ENCODE assay signal across 8 mouse cellular contexts in genomic region chr8:70766571-70767440, GRCm38 (mm10). TPM values are rescaled to one million over a fixed set of nuclear protein-coding genes. Genes with fewer than 3 reads are reported as not detected.
DNase-seq lines count a peak whose midpoint lies in the region; ATAC-seq and TF ChIP-seq lines count a peak whose summit lies in the region.

No protein-coding gene starts in this region.

- H3K9ac ChIP-seq in heart, embryonic 15.5 days: peak overlapping the region; percentile 65

- DNase-seq in CD4-positive helper T cell, adult 2 months (ENCODE audit: low read depth, low spot score): peak; percentile 60
- peak; percentile 71 for DNase-seq in adrenal gland, postnatal 25 days
- peak; percentile 91 for DNase-seq in kidney, postnatal 14 days
- peak; percentile 67 for DNase-seq in splenic B cell, adult 2 months (ENCODE audit: low read depth, low spot score)
- DNase-seq in left cerebral cortex, postnatal 4 days: no peak

- H3K9me3 ChIP-seq in heart, embryonic 15.5 days (replicated peaks): no peaks in the 10 kb centered on the region

- 10% methylated on average over 21 of the region's 21 CpGs for WGBS in heart, embryonic 15.5 days

- H3K36me3 ChIP-seq in heart, embryonic 15.5 days: peaks cover 30% of the 10 kb centered on the region
- peaks cover 14% of the 10 kb centered on the region for H3K36me3 ChIP-seq in splenic B cell, adult 2 months (ENCODE audit: control insufficient read depth, insufficient read depth, low read length, poor library complexity, severe bottlenecking)

- TF ChIP-seq POLR2A in embryonic fibroblast, embryonic 13.5 days (IDR thresholded peaks at IDR 0.05; ENCODE audit: low read depth, low read length): peak; percentile 96

- intact Hi-C loops in left cerebral cortex, postnatal 4 days (cut with DNase I): no loop called here

- no peak for TF ChIP-seq CTCF in embryonic fibroblast, embryonic 13.5 days (IDR thresholded peaks at IDR 0.05; ENCODE audit: borderline replicate concordance, insufficient read depth, low read length)

- peak overlapping the region; percentile 29 for H3K27ac ChIP-seq in embryonic fibroblast, embryonic 13.5 days (ENCODE audit: insufficient read depth, low read length)
- peak overlapping the region; percentile 45; the same call in 1 of the 2 replicates for H3K27ac ChIP-seq in heart, embryonic 15.5 days

- peak overlapping the region; percentile 92 for H3K4me2 ChIP-seq in heart, embryonic 15.5 days

- peak; percentile 37 for ATAC-seq in heart, embryonic 15.5 days (replicated peaks; ENCODE audit: insufficient number of reproducible peaks, insufficient read depth, low FRiP score, low read depth)
- ATAC-seq in megakaryocyte, adult 5-6 weeks (ENCODE audit: poor library complexity, severe bottlenecking): peak; percentile 24

- H3K27me3 ChIP-seq in heart, embryonic 15.5 days: no peaks in the 10 kb centered on the region
- H3K27me3 ChIP-seq in splenic B cell, adult 2 months (ENCODE audit: control insufficient read depth, insufficient read depth, low read length, poor library complexity, severe bottlenecking): no peaks in the 10 kb centered on the region

- peaks cover 2% of the 10 kb centered on the region; the same call in 1 of the 2 replicates for H3K4me1 ChIP-seq in embryonic fibroblast, embryonic 13.5 days (ENCODE audit: control insufficient read depth, insufficient read depth, low read length)
- peaks cover 24% of the 10 kb centered on the region for H3K4me1 ChIP-seq in heart, embryonic 15.5 days (replicated peaks)

- H3K4me3 ChIP-seq in embryonic fibroblast, embryonic 13.5 days (ENCODE audit: insufficient read depth, low read length): peak overlapping the region; percentile 53
- H3K4me3 ChIP-seq in heart, embryonic 15.5 days: peak overlapping the region; percentile 52

RNA-seq across cellular contexts. Expression of gene Mpv17l2, which starts 6.1 kb away (rescaled TPM):
- total RNA-seq in adrenal gland, postnatal 25 days (2021): 127 and 143 TPM in 2 replicates
- polyA plus RNA-seq in embryonic fibroblast, embryonic 13.5 days (2011; ENCODE audit: insufficient read length, low read depth, missing spikeins): 29.1 and 32.6 TPM in 2 replicates
- polyA plus RNA-seq in heart, embryonic 15.5 days (2015; fragmentation: Nextera tagmentation; extraction: Ambion mirVana): 43.0 and 45.2 TPM in 2 replicates
- 34.4 and 44.7 TPM in 2 replicates for total RNA-seq in megakaryocyte, adult 5-6 weeks (2015)
- total RNA-seq in megakaryocyte, adult 5-6 weeks (2017): 8.4 and 15.9 TPM in 2 replicates
- total RNA-seq in left cerebral cortex, postnatal 4 days (2021): 10 to 100 TPM; 31.7 to 32.6 TPM

RNA-seq across cellular contexts. Expression of gene Pik3r2, which starts 9.7 kb away (rescaled TPM):
- total RNA-seq in adrenal gland, postnatal 25 days (2021): 50.2 and 62.1 TPM in 2 replicates
- polyA plus RNA-seq in embryonic fibroblast, embryonic 13.5 days (2011; ENCODE audit: insufficient read length, low read depth, missing spikeins): 42.8 and 43.5 TPM in 2 replicates
- 28.0 and 45.8 TPM in 2 replicates for polyA plus RNA-seq in heart, embryonic 15.5 days (2015; fragmentation: Nextera tagmentation; extraction: Ambion mirVana)
- total RNA-seq in megakaryocyte, adult 5-6 weeks (2015): 4.6 and 5.0 TPM in 2 replicates
- 14.7 and 14.9 TPM in 2 replicates for total RNA-seq in megakaryocyte, adult 5-6 weeks (2017)
- 100 to 1,000 TPM; 187 to 198 TPM for total RNA-seq in left cerebral cortex, postnatal 4 days (2021)

RNA-seq across cellular contexts. Expression of gene Rab3a, which starts 12.3 kb away (rescaled TPM):
- total RNA-seq in adrenal gland, postnatal 25 days (2021): 65.2 and 89.6 TPM in 2 replicates
- polyA plus RNA-seq in embryonic fibroblast, embryonic 13.5 days (2011; ENCODE audit: insufficient read length, low read depth, missing spikeins): 8.6 and 10.2 TPM in 2 replicates
- 21.0 and 25.5 TPM in 2 replicates for polyA plus RNA-seq in heart, embryonic 15.5 days (2015; fragmentation: Nextera tagmentation; extraction: Ambion mirVana)
- 3.3 and 5.8 TPM in 2 replicates for total RNA-seq in megakaryocyte, adult 5-6 weeks (2015)
- total RNA-seq in megakaryocyte, adult 5-6 weeks (2017): 2.1 and 5.1 TPM in 2 replicates
- 100 to 1,000 TPM; 414 to 476 TPM for total RNA-seq in left cerebral cortex, postnatal 4 days (2021)

RNA-seq across cellular contexts. Expression of gene Mast3, which starts 38.0 kb away (rescaled TPM):
- total RNA-seq in adrenal gland, postnatal 25 days (2021): 26.9 and 27.4 TPM in 2 replicates
- polyA plus RNA-seq in embryonic fibroblast, embryonic 13.5 days (2011; ENCODE audit: insufficient read length, low read depth, missing spikeins): 12.6 and 13.1 TPM in 2 replicates
- 5.0 and 11.1 TPM in 2 replicates for polyA plus RNA-seq in heart, embryonic 15.5 days (2015; fragmentation: Nextera tagmentation; extraction: Ambion mirVana)
- total RNA-seq in megakaryocyte, adult 5-6 weeks (2015): 56.2 and 65.4 TPM in 2 replicates
- total RNA-seq in megakaryocyte, adult 5-6 weeks (2017): 14.4 and 24.6 TPM in 2 replicates
- 10 to 100 TPM; 78.2 to 86.3 TPM for total RNA-seq in left cerebral cortex, postnatal 4 days (2021)

RNA-seq across cellular contexts. Expression of gene Il12rb1, which starts 41.4 kb away (rescaled TPM):
- total RNA-seq in adrenal gland, postnatal 25 days (2021): not detected in 2 replicates
- 1.1 TPM in 1 of 2 replicates, not detected in the other for polyA plus RNA-seq in embryonic fibroblast, embryonic 13.5 days (2011; ENCODE audit: insufficient read length, low read depth, missing spikeins)
- polyA plus RNA-seq in heart, embryonic 15.5 days (2015; fragmentation: Nextera tagmentation; extraction: Ambion mirVana): 0.15 and 0.53 TPM in 2 replicates
- 0.80 and 1.5 TPM in 2 replicates for total RNA-seq in megakaryocyte, adult 5-6 weeks (2015)
- 0.07 and 1.7 TPM in 2 replicates for total RNA-seq in megakaryocyte, adult 5-6 weeks (2017)
- total RNA-seq in left cerebral cortex, postnatal 4 days (2021): under 1 TPM; 0.20 to 0.22 TPM
